Mouse (Mus musculus) brain, embryonic 14.5 days (tissue): ENCODE data around the gene Irf4.

ENCODE experiments used
- CTCF ChIP-seq: fragments of 200-500 bp; IDR thresholded peaks from 2 replicates; pipeline ENCODE4 v1.5.1; 2012; ENCODE audit warnings: inconsistent platforms, mild to moderate bottlenecking, moderate library complexity, borderline replicate concordance; ENCODE audit not compliant: insufficient read depth, insufficient read length; ENCODE audit errors: extremely low read depth
- POLR2A ChIP-seq: fragments of 200-500 bp; IDR thresholded peaks from 2 replicates; pipeline ENCODE4 v1.6.1; 2012; ENCODE audit warnings: mild to moderate bottlenecking, inconsistent platforms, borderline replicate concordance; ENCODE audit not compliant: poor library complexity, insufficient read depth, insufficient read length, severe bottlenecking; ENCODE audit errors: extremely low read depth

- TF ChIP-seq CTCF (no peak), POLR2A (no peak)
Observed at GRCm38 (mm10) chr13:30785423-30786040, 36.5 kb downstream of the Irf4 start.
